Comparison of ENCODE assay signal across 8 mouse cellular contexts in the genomic region with DNA sequence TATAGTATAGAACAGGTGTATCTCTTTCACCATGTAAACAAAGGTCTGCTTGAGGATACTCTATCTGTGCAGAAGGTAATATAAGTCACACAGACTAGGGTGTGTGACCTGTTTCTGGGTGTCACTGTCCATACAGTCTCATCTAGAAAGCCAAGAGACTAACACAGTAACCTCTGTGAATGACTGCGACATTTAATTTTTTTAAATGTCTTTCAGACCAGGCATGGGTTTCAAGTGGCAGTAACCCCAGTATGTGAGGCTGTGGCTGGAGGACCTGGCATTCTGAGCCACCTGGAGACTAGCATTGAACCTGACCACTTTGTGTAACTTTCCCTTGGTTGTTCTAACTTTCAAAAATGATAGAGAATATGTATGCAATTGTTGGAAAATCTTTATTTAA. TPM values are rescaled to one million over a fixed set of nuclear protein-coding genes. Genes with fewer than 3 reads are reported as not detected.
A peak's percentile ranks its signal among the peaks of the same experiment; 100 is the strongest.
DNase-seq lines count a peak whose midpoint lies in the region; ATAC-seq and TF ChIP-seq lines count a peak whose summit lies in the region.

No protein-coding gene starts in this region.

- no peak for TF ChIP-seq POLR2A in bone marrow macrophage, adult 2 months (IDR thresholded peaks at IDR 0.05; ENCODE audit: borderline replicate concordance, low read depth, low read length)

- no peak for DNase-seq in heart, postnatal 36 days
- DNase-seq in cerebellum, adult 11-12 months = no peak
- no peak for DNase-seq in gastrocnemius, adult 18-20 months (ENCODE audit: low spot score)
- DNase-seq in right cerebral cortex, postnatal 25 days = no peak

- intact Hi-C loops in heart, postnatal 36 days (cut with DNase I) = loop anchor here (5.0 kb wide), 1 partner anchor 111 kb away; no protein-coding TSS in a partner anchor

- WGBS in heart, embryonic 12.5 days = 77% methylated on average over 1 of the region's 1 CpGs
- 85% methylated on average over 1 of the region's 1 CpGs for WGBS in hindbrain, embryonic 15.5 days
- 87% methylated on average over 1 of the region's 1 CpGs for WGBS in midbrain, embryonic 13.5 days

- H3K4me1 ChIP-seq in heart, embryonic 12.5 days (replicated peaks) = peaks cover 42% of the 10 kb centered on the region
- H3K4me1 ChIP-seq in bone marrow macrophage, adult 2 months (ENCODE audit: control insufficient read depth, insufficient read depth, low read length) = peaks cover 18% of the 10 kb centered on the region
- peaks cover 19% of the 10 kb centered on the region for H3K4me1 ChIP-seq in hindbrain, embryonic 15.5 days (replicated peaks)
- peaks cover 48% of the 10 kb centered on the region for H3K4me1 ChIP-seq in midbrain, embryonic 13.5 days (replicated peaks)

- H3K4me2 ChIP-seq in heart, embryonic 12.5 days = peak overlapping the region; percentile 76
- peak overlapping the region; percentile 74 for H3K4me2 ChIP-seq in hindbrain, embryonic 15.5 days
- H3K4me2 ChIP-seq in midbrain, embryonic 13.5 days (replicated peaks) = peak overlapping the region; percentile 77

- ATAC-seq in heart, embryonic 12.5 days (ENCODE audit: insufficient number of reproducible peaks, low FRiP score) = no peak
- no peak for ATAC-seq in hindbrain, embryonic 15.5 days (ENCODE audit: low FRiP score, low read depth)
- no peak for ATAC-seq in midbrain, embryonic 13.5 days

- H3K9me3 ChIP-seq in heart, embryonic 12.5 days (replicated peaks) = no peaks in the 10 kb centered on the region
- H3K9me3 ChIP-seq in hindbrain, embryonic 15.5 days = no peaks in the 10 kb centered on the region
- H3K9me3 ChIP-seq in midbrain, embryonic 13.5 days = no peaks in the 10 kb centered on the region

- H3K9ac ChIP-seq in heart, embryonic 12.5 days = peak overlapping the region; percentile 2; the same call in 1 of the 2 replicates
- peak overlapping the region; percentile 81; the same call in 1 of the 2 replicates for H3K9ac ChIP-seq in hindbrain, embryonic 15.5 days
- H3K9ac ChIP-seq in midbrain, embryonic 13.5 days (replicated peaks) = peak overlapping the region; percentile 3; the same call in 1 of the 2 replicates

- H3K27me3 ChIP-seq in heart, embryonic 12.5 days (replicated peaks) = no peaks in the 10 kb centered on the region
- H3K27me3 ChIP-seq in hindbrain, embryonic 15.5 days = no peaks in the 10 kb centered on the region
- no peaks in the 10 kb centered on the region for H3K27me3 ChIP-seq in midbrain, embryonic 13.5 days

- H3K27ac ChIP-seq in heart, embryonic 12.5 days (ENCODE audit: poor library complexity, severe bottlenecking) = no peak overlapping the region
- H3K27ac ChIP-seq in bone marrow macrophage, adult 2 months (ENCODE audit: insufficient read depth, low read depth, low read length) = no peak overlapping the region
- H3K27ac ChIP-seq in hindbrain, embryonic 15.5 days (replicated peaks) = no peak overlapping the region
- H3K27ac ChIP-seq in midbrain, embryonic 13.5 days = no peak overlapping the region

- H3K36me3 ChIP-seq in heart, embryonic 12.5 days = peaks cover 6% of the 10 kb centered on the region
- H3K36me3 ChIP-seq in hindbrain, embryonic 15.5 days = peaks cover 3% of the 10 kb centered on the region; the same call in 1 of the 2 replicates
- H3K36me3 ChIP-seq in midbrain, embryonic 13.5 days = peaks cover 5% of the 10 kb centered on the region

- peak overlapping the region; percentile 92 for H3K4me3 ChIP-seq in heart, embryonic 12.5 days
- peak overlapping the region; percentile 46 for H3K4me3 ChIP-seq in bone marrow macrophage, adult 2 months (ENCODE audit: insufficient read depth, low read length)
- peak overlapping the region; percentile 91 for H3K4me3 ChIP-seq in hindbrain, embryonic 15.5 days
- peak overlapping the region; percentile 76 for H3K4me3 ChIP-seq in midbrain, embryonic 13.5 days (replicated peaks)

- TF ChIP-seq CTCF in bone marrow macrophage, adult 2 months (IDR thresholded peaks at IDR 0.05; ENCODE audit: low read depth, low read length) = no peak

RNA-seq across cellular contexts. Expression of a gene that starts 1.2 kb away (rescaled TPM):
- 94.1 and 110 TPM in 2 replicates for polyA plus RNA-seq in heart, embryonic 12.5 days (2016; fragmentation: Nextera tagmentation; extraction: Ambion mirVana)
- 100 to 1,000 TPM; 164 to 183 TPM for total RNA-seq in heart, postnatal 36 days (2021)
- 63.7 and 105 TPM in 2 replicates for polyA plus RNA-seq in bone marrow macrophage, adult 2 months (2012; ENCODE audit: insufficient read depth, insufficient read length, missing spikeins)
- polyA plus RNA-seq in hindbrain, embryonic 15.5 days (2015; fragmentation: Nextera tagmentation; extraction: Ambion mirVana) = 56.8 and 59.9 TPM in 2 replicates
- polyA plus RNA-seq in midbrain, embryonic 13.5 days (2015; fragmentation: Nextera tagmentation; extraction: Ambion mirVana) = 58.4 and 58.8 TPM in 2 replicates
- 100 to 1,000 TPM; 198 to 200 TPM for total RNA-seq in gastrocnemius, adult 18-20 months (2021)

Comparison
In these comparisons a context has a peak if more than half of its experiments do, and no peak if none do; other contexts are left out.
1. H3K9ac ChIP-seq: peak in every context shown above with its lines; median percentile 81 in hindbrain, embryonic 15.5 days; 3 in midbrain, embryonic 13.5 days; 2 in heart, embryonic 12.5 days.